Mouse (Mus musculus) hindbrain, embryonic 10.5 days (tissue): ENCODE measurements around the gene Myl6b. TPM values are rescaled to one million over a fixed set of nuclear protein-coding genes. Genes with fewer than 3 reads are reported as not detected.
A peak's percentile ranks its signal among the peaks of the same experiment; 100 is the strongest.
"Not testable (repeated sequence)": the region's sequence is repeated elsewhere in the genome, so short reads cannot be mapped to it uniquely, and the experiment has no call there.

Source experiments
- DNase-seq: peaks from one replicate; pipeline ENCODE4 v3.0.0-alpha.2; 2017; ENCODE audit warnings: low spot score
- H3K27ac ChIP-seq: fragments of 300-500 bp; sonication (generic); 2 replicates; pipeline ENCODE4 v1.5.1; 2016; ENCODE audit warnings: mild to moderate bottlenecking, moderate library complexity
- H3K27me3 ChIP-seq: fragments of 300-500 bp; sonication (generic); 2 replicates; pipeline ENCODE4 v1.6.1; 2016; ENCODE audit warnings: mild to moderate bottlenecking; ENCODE audit not compliant: poor library complexity, insufficient read depth, severe bottlenecking
- H3K36me3 ChIP-seq: fragments of 300-500 bp; sonication (generic); 2 replicates; pipeline ENCODE4 v1.6.1; 2016; ENCODE audit warnings: mild to moderate bottlenecking, moderate library complexity
- H3K4me1 ChIP-seq: fragments of 300-500 bp; sonication (generic); replicated peaks from 2 replicates; pipeline ENCODE4 v1.6.1; 2016; ENCODE audit warnings: mild to moderate bottlenecking
- H3K4me3 ChIP-seq: fragments of 300-500 bp; sonication (generic); 2 replicates; pipeline ENCODE4 v1.5.1; 2016; ENCODE audit warnings: mild to moderate bottlenecking, moderate library complexity
- H3K9me3 ChIP-seq: fragments of 300-500 bp; sonication (generic); 2 replicates; pipeline ENCODE4 v1.6.1; 2016; ENCODE audit warnings: mild to moderate bottlenecking, moderate library complexity
- WGBS: fragments of 180-500 bp; shearing (Covaris S2); methylation state at CpG from one replicate; pipeline ENCODE4 v1.1.7; 2016; 5-methylcytosine and 5-hydroxymethylcytosine counted together
- polyA plus RNA-seq: library from polyadenylated mRNA; unstranded; fragments of >200 nt; fragmentation: Nextera tagmentation; extraction: Ambion mirVana; gene quantifications from 2 replicates; pipeline ENCODE4 v1.2.1, GENCODE M21; 2016

Gene Myl6b
- polyA plus RNA-seq, 1 experiment from 2014 or later, result 2.8 TPM

DNA sequence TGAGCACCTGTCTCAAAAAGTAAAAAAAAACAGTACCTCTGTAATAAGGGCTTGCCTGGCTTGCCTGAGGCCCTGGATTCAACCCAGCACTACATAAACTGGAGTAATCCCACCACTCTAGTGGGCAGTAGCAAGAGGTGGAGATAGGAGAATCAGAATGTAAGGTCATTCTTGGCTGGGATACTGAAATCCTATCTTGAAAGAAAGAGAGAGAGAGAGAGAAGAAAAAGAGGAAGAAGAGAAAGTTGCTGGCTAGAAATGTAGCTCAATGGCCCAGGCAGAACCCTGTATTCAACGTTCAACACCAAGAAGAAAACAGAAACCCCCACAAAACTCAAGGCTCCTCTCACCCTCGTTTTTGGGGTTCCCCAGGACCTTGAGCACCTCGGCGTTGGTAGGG, 2.6 kb downstream of the Myl6b start:
- 74% methylated on average over 4 of the region's 4 CpGs for WGBS
- Histone ChIP-seq H3K27me3 (peaks cover 8% of the 10 kb centered on the region), H3K4me3 (no peak overlapping the region; the same call in 1 of the 2 replicates), H3K36me3 (peaks cover 17% of the 10 kb centered on the region), H3K4me1 (peaks cover 64% of the 10 kb centered on the region), H3K27ac (no peak overlapping the region), H3K9me3 (no peaks in the 10 kb centered on the region)
- DNase-seq, result no peak

- Histone ChIP-seq H3K4me1 (peaks cover 65% of the 10 kb centered on the region), H3K9me3 (no peaks in the 10 kb centered on the region), H3K4me3 (peak overlapping the region; percentile 74; the same call in 1 of the 2 replicates), H3K27me3 (peaks cover 8% of the 10 kb centered on the region), H3K36me3 (peaks cover 23% of the 10 kb centered on the region), H3K27ac (peak overlapping the region; percentile 95; the same call in 1 of the 2 replicates)
- DNase-seq, result no peak
- 82% methylated on average over 2 of the region's 2 CpGs for WGBS
Observed at GRCm38 (mm10) chr10:128495270-128495669, 3.2 kb downstream of the Myl6b start.

GRCm38 (mm10) chr10:128494667-128495245, 3.7 kb downstream of the Myl6b start:
- WGBS, result 62% methylated on average over 11 of the region's 11 CpGs
- peaks cover 8% of the 10 kb centered on the region for H3K27me3 ChIP-seq
- no peak for DNase-seq
- H3K4me1 ChIP-seq, result peaks cover 65% of the 10 kb centered on the region
- peaks cover 28% of the 10 kb centered on the region for H3K36me3 ChIP-seq
- H3K4me3 ChIP-seq, result peak overlapping the region; percentile 74
- peak overlapping the region; percentile 95 for H3K27ac ChIP-seq
- no peaks in the 10 kb centered on the region for H3K9me3 ChIP-seq

- H3K36me3 ChIP-seq, result peaks cover 36% of the 10 kb centered on the region
- H3K27ac ChIP-seq, result peak within 1 kb of the TSS; percentile 95
- peak; percentile 98 for DNase-seq
- under 1% methylated on average over 45 of the region's 45 CpGs for WGBS
- H3K9me3 ChIP-seq, result no peaks in the 10 kb centered on the region
- peaks cover 58% of the 10 kb centered on the region for H3K4me1 ChIP-seq
- H3K4me3 ChIP-seq, result peak within 1 kb of the TSS; percentile 74
- H3K27me3 ChIP-seq, result peaks cover 8% of the 10 kb centered on the region
Observed at GRCm38 (mm10) chr10:128493695-128494666, 4.5 kb downstream of the Myl6b start, which contains the start of gene Myl6. Gene Myl6 (minus strand): TSS chr10:128494145.

- Histone ChIP-seq H3K27me3 (peaks cover 8% of the 10 kb centered on the region), H3K4me3 (peak overlapping the region; percentile 74), H3K36me3 (peaks cover 43% of the 10 kb centered on the region), H3K27ac (peak overlapping the region; percentile 95), H3K4me1 (peaks cover 54% of the 10 kb centered on the region), H3K9me3 (no peaks in the 10 kb centered on the region)
- peak; percentile 21 for DNase-seq
- 0% methylated on average over 12 of the region's 12 CpGs for WGBS
Observed at GRCm38 (mm10) chr10:128493319-128493694, 5.2 kb downstream of the Myl6b start.

DNA sequence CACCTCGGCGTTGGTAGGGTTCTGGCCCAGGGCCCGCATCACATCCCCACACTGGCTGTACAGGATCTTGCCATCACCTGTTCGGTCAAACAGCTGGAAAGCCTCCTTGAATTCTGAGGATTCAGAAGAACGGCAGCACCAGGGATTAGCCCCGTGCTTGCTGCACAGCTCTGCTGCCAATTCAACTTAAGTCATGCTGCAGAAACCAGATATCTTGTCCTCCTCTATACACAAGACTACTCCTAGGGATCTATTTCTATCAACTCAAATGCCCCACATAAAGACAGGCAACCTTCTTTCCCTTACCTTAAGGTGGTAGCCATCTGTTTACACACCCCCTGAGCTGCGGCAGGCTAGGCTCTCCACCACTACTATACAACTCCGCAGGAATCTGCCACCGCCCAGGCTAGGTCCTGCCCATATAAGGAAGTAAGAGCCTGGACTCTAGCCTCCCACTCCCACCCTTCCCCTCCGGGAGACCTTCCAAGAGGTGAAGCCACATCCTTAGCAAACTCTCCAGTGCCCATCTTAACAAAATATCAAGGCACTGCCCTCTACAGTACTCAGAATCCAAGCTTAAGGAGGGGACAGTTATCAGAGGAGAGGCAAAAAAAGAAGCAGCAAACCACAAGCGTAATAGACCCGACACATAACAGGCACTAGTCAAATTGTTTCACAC, 5.7 kb downstream of the Myl6b start:
- peak overlapping the region; percentile 95 for H3K27ac ChIP-seq
- peaks cover 48% of the 10 kb centered on the region for H3K36me3 ChIP-seq
- peaks cover 49% of the 10 kb centered on the region for H3K4me1 ChIP-seq
- WGBS, result 30% methylated on average over 12 of the region's 12 CpGs
- peak overlapping the region; percentile 74 for H3K4me3 ChIP-seq
- H3K27me3 ChIP-seq, result peaks cover 8% of the 10 kb centered on the region
- no peaks in the 10 kb centered on the region for H3K9me3 ChIP-seq
- DNase-seq, result peak; percentile 46

DNA sequence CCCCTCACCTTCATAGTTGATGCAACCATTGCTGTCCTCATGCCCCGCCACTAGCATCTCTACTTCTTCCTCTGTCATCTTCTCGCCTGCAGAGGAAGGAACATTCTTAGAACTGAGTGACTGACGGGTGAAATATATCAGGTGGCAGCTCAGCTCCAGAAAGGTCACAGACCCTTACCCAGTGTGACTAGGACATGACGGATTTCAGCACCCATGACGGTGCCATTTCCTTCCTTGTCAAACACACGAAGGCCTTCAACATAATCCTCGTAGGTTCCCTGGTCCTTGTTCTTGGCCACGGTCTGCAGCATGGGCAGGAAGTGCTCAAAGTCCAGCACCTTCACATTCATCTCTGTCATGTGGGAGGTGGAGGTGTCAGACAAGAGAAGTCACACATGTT, 6.4 kb downstream of the Myl6b start:
- Histone ChIP-seq H3K4me3 (peak overlapping the region; percentile 74), H3K4me1 (peaks cover 41% of the 10 kb centered on the region), H3K27ac (peak overlapping the region; percentile 95; the same call in 1 of the 2 replicates), H3K36me3 (peaks cover 55% of the 10 kb centered on the region)
- not testable (repeated sequence) for H3K9me3 ChIP-seq, DNase-seq, H3K27me3 ChIP-seq
- 79% methylated on average over 8 of the region's 8 CpGs for WGBS

GRCm38 (mm10) chr10:128491495-128491894, 7.0 kb downstream of the Myl6b start:
- Histone ChIP-seq H3K4me3 (peak overlapping the region; percentile 74), H3K27me3 (peaks cover 5% of the 10 kb centered on the region; the same call in 1 of the 2 replicates), H3K9me3 (no peaks in the 10 kb centered on the region), H3K4me1 (peaks cover 36% of the 10 kb centered on the region), H3K36me3 (peaks cover 61% of the 10 kb centered on the region), H3K27ac (peak overlapping the region; percentile 16; the same call in 1 of the 2 replicates)
- DNase-seq, result no peak
- WGBS, result 85% methylated on average over 6 of the region's 6 CpGs

- no peaks in the 10 kb centered on the region for H3K9me3 ChIP-seq
- no peak overlapping the region for H3K27ac ChIP-seq
- no peak for DNase-seq
- peak overlapping the region; percentile 74 for H3K4me3 ChIP-seq
- H3K27me3 ChIP-seq, result no peaks in the 10 kb centered on the region
- WGBS, result 62% methylated on average over 5 of the region's 5 CpGs
- H3K4me1 ChIP-seq, result peaks cover 32% of the 10 kb centered on the region
- H3K36me3 ChIP-seq, result peaks cover 67% of the 10 kb centered on the region
Observed at GRCm38 (mm10) chr10:128490912-128491311, 7.6 kb downstream of the Myl6b start.

DNA sequence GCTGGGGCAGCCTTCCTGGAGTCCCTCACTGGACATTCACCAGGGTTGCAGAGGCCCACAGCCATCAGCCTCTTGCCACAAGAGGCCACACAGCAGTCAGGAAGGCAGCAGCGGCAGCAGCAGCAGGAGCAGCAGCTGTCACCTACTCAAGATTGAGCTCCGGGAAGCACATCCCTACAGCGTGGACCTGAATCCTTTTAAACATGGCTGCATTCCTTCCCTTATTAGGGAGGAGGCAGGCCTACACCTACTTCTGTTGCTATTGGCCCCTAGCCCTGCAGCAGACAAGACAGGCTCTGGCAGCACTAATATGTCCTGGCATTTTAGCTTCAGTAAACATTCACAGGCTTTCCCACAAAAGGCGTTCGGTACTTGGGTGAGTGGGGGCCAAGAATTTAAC, 8.3 kb downstream of the Myl6b start:
- WGBS, result 75% methylated on average over 5 of the region's 5 CpGs
- no peak for DNase-seq
- Histone ChIP-seq H3K9me3 (no peaks in the 10 kb centered on the region), H3K36me3 (peaks cover 74% of the 10 kb centered on the region), H3K4me1 (peaks cover 31% of the 10 kb centered on the region), H3K27ac (no peak overlapping the region), H3K27me3 (no peaks in the 10 kb centered on the region), H3K4me3 (no peak overlapping the region)

DNA sequence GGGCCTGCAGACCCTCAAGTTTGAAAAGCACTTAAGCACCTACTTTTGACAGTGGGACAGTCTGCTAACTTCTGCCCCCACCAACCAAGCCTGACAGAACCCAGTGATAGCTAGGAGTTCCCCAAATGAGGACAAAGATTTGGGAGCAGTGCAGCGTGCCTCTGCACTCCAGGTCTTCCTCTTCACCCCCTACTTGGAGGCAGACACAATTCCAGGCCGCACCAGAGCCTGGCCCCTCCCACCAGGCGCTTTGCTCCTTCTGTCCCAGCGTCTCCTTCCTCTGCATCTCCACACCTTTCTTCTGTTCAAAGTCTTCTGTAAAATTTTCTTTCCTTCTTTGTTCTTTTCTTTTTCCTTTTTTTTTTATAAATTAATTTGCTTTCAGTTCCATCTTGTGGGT, 8.7 kb downstream of the Myl6b start:
- H3K27me3 ChIP-seq, result no peaks in the 10 kb centered on the region
- H3K36me3 ChIP-seq, result peaks cover 77% of the 10 kb centered on the region
- 60% methylated on average over 4 of the region's 4 CpGs for WGBS
- DNase-seq, result no peak
- no peak overlapping the region for H3K4me3 ChIP-seq
- no peaks in the 10 kb centered on the region for H3K9me3 ChIP-seq
- H3K27ac ChIP-seq, result no peak overlapping the region
- peaks cover 27% of the 10 kb centered on the region for H3K4me1 ChIP-seq

DNA sequence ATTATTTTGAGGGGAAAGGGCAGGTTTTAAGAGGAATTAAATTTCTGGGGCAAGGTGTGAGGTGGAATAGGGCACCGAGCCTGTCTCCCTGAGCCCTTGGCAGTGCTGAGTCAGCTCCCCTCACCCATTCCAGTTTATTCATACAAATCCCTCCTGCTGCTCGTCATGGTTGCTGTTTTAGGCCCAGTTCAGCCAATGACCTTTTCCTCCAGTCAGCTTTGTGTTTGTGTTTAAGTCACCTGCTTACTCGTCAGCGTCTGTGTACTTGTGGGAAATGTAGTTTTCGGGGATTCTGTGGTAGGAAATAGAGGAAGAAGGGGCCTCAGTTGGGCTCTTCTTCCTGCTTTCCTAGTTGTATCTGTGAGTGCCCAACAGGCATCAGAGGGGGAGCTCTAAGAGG, 9.1 kb downstream of the Myl6b start:
- peaks cover 81% of the 10 kb centered on the region for H3K36me3 ChIP-seq
- DNase-seq, result no peak

More for the DNA sequence above, 9.1 kb downstream of the Myl6b start:
- WGBS, result 75% methylated on average over 5 of the region's 5 CpGs
- Histone ChIP-seq H3K27ac (no peak overlapping the region), H3K9me3 (no peaks in the 10 kb centered on the region), H3K27me3 (no peaks in the 10 kb centered on the region), H3K4me3 (no peak overlapping the region), H3K4me1 (peaks cover 23% of the 10 kb centered on the region)
